Mouse (Mus musculus): Measurements from ENCODE around the gene Etv6. TPM values are rescaled to one million over a fixed set of nuclear protein-coding genes. Genes with fewer than 3 reads are reported as not detected.

Gene Etv6
- polyA plus RNA-seq, 1 experiment: 23.4 TPM

DNA sequence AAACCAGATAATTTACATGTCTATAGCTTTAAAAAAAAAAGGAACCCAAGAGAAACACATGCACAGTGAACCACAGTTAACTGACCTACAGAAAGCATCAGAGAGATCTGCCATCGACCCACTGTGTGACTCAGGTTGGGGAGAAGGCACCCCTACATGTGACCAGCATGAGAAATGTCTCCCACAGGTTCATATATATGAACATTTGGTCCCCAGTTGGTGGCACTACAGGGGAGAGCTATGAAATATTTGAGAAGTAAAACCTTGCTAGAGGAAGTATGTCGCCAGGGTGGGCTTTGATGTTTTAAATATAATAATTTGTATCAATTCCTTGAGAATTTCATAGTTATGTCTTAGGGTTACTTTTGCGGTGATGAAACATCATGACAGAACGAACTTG, 8.5 kb upstream of the Etv6 start:
- TF ChIP-seq CTCF (IDR thresholded peaks at IDR 0.05; ENCODE audit: low read depth, low read length) (no peak), POLR2A (IDR thresholded peaks at IDR 0.05; ENCODE audit: borderline replicate concordance, low read depth, low read length) (no peak)
- H3K4me1 ChIP-seq (ENCODE audit: control insufficient read depth, insufficient read depth, low read length): no peaks in the 10 kb centered on the region
- H3K27ac ChIP-seq (ENCODE audit: insufficient read depth, low read depth, low read length): no peak overlapping the region
- no peak overlapping the region for H3K4me3 ChIP-seq (ENCODE audit: insufficient read depth, low read length)

GRCm38 (mm10) chr6:134032451-134032850, 3.0 kb upstream of the Etv6 start:
- Histone ChIP-seq H3K27ac (ENCODE audit: insufficient read depth, low read depth, low read length) (no peak overlapping the region), H3K4me3 (ENCODE audit: insufficient read depth, low read length) (no peak overlapping the region), H3K4me1 (ENCODE audit: control insufficient read depth, insufficient read depth, low read length) (peaks cover 10% of the 10 kb centered on the region)
- TF ChIP-seq POLR2A (IDR thresholded peaks at IDR 0.05; ENCODE audit: borderline replicate concordance, low read depth, low read length) (no peak), CTCF (IDR thresholded peaks at IDR 0.05; ENCODE audit: low read depth, low read length) (no peak)

DNA sequence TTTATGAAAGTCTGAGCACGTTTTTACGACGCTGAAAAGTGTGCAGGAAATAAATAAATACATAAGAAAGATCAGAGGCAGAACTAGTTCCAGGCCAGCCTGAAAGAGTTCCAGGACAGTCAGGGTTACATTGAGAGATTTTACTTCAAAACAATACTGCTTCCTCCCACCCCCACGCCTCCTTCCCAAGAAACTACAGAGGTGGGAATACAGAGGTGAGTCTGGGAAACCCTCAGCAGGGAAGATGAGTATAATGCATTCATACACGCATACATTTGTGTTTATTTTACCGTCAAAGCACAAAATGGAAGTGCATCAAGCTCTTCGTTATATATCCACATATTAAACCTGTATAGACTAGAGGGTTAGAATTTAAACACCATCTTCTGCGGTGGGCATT, 1.1 kb upstream of the Etv6 start:
- H3K27ac ChIP-seq (ENCODE audit: insufficient read depth, low read depth, low read length): peak overlapping the region; percentile 97

GRCm38 (mm10) chr6:134034904-134035489, 503 bp upstream of the Etv6 start:
- Histone ChIP-seq H3K27ac (ENCODE audit: insufficient read depth, low read depth, low read length) (peak overlapping the region; percentile 97), H3K4me1 (ENCODE audit: control insufficient read depth, insufficient read depth, low read length) (peaks cover 17% of the 10 kb centered on the region)
- TF ChIP-seq CTCF (IDR thresholded peaks at IDR 0.05; ENCODE audit: low read depth, low read length): no peak
- TF ChIP-seq POLR2A (IDR thresholded peaks at IDR 0.05; ENCODE audit: borderline replicate concordance, low read depth, low read length): no peak

More for the DNA sequence above, 1.1 kb upstream of the Etv6 start:
- H3K4me1 ChIP-seq (ENCODE audit: control insufficient read depth, insufficient read depth, low read length): peaks cover 17% of the 10 kb centered on the region
- TF ChIP-seq POLR2A (IDR thresholded peaks at IDR 0.05; ENCODE audit: borderline replicate concordance, low read depth, low read length): no peak
- peak overlapping the region; percentile 94 for H3K4me3 ChIP-seq (ENCODE audit: insufficient read depth, low read length)

DNA sequence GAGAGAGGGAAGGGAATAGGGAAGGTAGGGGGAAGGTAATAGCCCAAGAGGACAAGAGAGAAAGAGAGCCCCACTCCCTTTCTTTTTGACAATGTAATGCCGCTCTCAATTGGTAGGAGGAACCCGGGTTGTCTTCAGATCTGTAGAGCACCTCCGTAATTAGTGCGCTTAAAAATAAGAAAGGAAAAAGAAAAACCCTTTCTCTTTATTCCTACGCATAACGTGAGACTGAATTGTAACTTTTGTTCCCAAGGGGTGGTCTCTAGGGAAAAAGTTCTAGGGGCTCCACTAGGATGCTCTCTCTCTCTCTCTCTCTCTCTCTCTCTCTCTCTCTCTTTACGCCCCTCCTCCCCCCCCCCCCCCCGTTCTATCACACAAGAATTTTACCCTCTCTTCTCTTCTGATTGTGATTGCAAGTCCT, 1.0 kb downstream of the Etv6 start:
- peak overlapping the region; percentile 94 for H3K4me3 ChIP-seq (ENCODE audit: insufficient read depth, low read length)
- H3K4me1 ChIP-seq (ENCODE audit: control insufficient read depth, insufficient read depth, low read length): peaks cover 31% of the 10 kb centered on the region
- TF ChIP-seq POLR2A (IDR thresholded peaks at IDR 0.05; ENCODE audit: borderline replicate concordance, low read depth, low read length) (no peak), CTCF (IDR thresholded peaks at IDR 0.05; ENCODE audit: low read depth, low read length) (no peak)
- H3K27ac ChIP-seq (ENCODE audit: insufficient read depth, low read depth, low read length): peak overlapping the region; percentile 97

More at GRCm38 (mm10) chr6:134034904-134035489, 503 bp upstream of the Etv6 start:
- H3K4me3 ChIP-seq (ENCODE audit: insufficient read depth, low read length): peak overlapping the region; percentile 94

DNA sequence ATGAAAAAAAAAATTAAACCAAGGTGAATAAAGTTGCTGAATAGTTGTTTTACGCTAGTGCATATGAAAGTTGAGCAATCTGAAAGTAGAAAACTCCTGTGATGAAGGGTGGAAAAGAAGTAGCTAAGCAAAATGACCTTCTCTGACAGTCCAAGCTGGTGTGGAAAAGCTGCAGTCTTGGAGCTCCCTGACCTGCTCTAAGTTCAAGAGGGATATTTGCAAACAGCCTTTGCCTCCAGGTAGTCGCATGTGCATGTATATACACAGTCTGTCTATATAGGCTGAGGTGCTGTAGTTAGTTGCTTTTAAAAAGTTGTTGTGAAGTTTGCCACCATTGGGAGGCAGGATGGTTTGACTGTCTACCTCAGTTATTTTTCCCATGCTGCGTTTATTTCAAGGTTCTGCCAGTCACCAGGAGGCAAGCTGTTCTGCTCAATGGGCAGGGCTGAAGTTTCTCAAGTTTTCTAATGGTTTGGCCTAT, 1.5 kb downstream of the Etv6 start:
- no peak for TF ChIP-seq CTCF (IDR thresholded peaks at IDR 0.05; ENCODE audit: low read depth, low read length)
- no peak overlapping the region; the same call in 1 of the 2 replicates for H3K27ac ChIP-seq (ENCODE audit: insufficient read depth, low read depth, low read length)

DNA sequence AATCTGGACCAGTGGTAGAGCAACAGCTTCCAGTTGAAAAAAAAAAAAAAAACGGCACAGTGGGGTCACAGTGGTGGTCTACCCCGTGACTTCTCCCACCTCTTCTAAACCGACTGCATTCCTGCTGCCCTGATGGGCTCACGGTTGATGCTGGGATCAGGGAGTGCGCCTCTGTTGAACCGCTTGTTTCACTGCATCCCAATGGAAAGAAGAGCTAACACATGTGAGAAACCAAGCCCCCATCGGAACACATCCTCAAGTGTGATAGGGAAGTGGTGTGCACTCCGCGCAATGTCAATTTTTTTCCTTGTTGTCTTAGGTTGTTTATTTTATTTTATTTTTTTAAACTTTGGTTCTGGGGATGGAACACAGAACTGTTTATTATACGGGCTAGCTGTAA, 2.5 kb downstream of the Etv6 start:
- H3K4me3 ChIP-seq (ENCODE audit: insufficient read depth, low read length): no peak overlapping the region
- H3K27ac ChIP-seq (ENCODE audit: insufficient read depth, low read depth, low read length): no peak overlapping the region
- H3K4me1 ChIP-seq (ENCODE audit: control insufficient read depth, insufficient read depth, low read length): peaks cover 43% of the 10 kb centered on the region

More for the DNA sequence above, 1.5 kb downstream of the Etv6 start:
- H3K4me3 ChIP-seq (ENCODE audit: insufficient read depth, low read length): peak overlapping the region; percentile 94
- H3K4me1 ChIP-seq (ENCODE audit: control insufficient read depth, insufficient read depth, low read length): peaks cover 36% of the 10 kb centered on the region

GRCm38 (mm10) chr6:134038881-134039280, 3.4 kb downstream of the Etv6 start:
- Histone ChIP-seq H3K4me3 (ENCODE audit: insufficient read depth, low read length) (no peak overlapping the region), H3K27ac (ENCODE audit: insufficient read depth, low read depth, low read length) (no peak overlapping the region), H3K4me1 (ENCODE audit: control insufficient read depth, insufficient read depth, low read length) (peaks cover 51% of the 10 kb centered on the region)
- TF ChIP-seq POLR2A (IDR thresholded peaks at IDR 0.05; ENCODE audit: borderline replicate concordance, low read depth, low read length) (no peak), CTCF (IDR thresholded peaks at IDR 0.05; ENCODE audit: low read depth, low read length) (no peak)

More for the DNA sequence above, 2.5 kb downstream of the Etv6 start:
- no peak for TF ChIP-seq POLR2A (IDR thresholded peaks at IDR 0.05; ENCODE audit: borderline replicate concordance, low read depth, low read length)
- TF ChIP-seq CTCF (IDR thresholded peaks at IDR 0.05; ENCODE audit: low read depth, low read length): no peak

GRCm38 (mm10) chr6:134039351-134039750, 3.9 kb downstream of the Etv6 start:
- TF ChIP-seq POLR2A (IDR thresholded peaks at IDR 0.05; ENCODE audit: borderline replicate concordance, low read depth, low read length) (no peak), CTCF (IDR thresholded peaks at IDR 0.05; ENCODE audit: low read depth, low read length) (no peak)
- peaks cover 52% of the 10 kb centered on the region for H3K4me1 ChIP-seq (ENCODE audit: control insufficient read depth, insufficient read depth, low read length)
- no peak overlapping the region for H3K4me3 ChIP-seq (ENCODE audit: insufficient read depth, low read length)
- H3K27ac ChIP-seq (ENCODE audit: insufficient read depth, low read depth, low read length): no peak overlapping the region

DNA sequence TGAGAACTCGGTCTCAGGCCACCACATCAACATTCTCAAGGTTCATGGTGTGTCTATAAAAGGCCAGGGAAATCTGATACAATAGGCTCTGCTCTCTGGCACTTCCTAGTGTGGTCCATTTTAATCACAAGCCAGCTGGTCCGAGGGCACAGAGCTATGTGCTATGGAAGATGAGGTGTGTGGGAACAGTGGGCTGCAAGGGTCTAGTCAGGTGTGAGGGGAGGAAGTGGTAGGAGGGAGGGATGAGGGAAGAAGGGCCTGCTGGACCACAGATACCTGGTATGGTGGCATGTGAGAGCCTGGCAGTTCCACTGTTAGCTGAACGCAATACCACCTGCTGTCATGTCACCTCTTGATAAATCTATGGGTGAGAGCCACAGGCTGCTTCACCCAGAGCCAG, 4.8 kb downstream of the Etv6 start:
- TF ChIP-seq CTCF (IDR thresholded peaks at IDR 0.05; ENCODE audit: low read depth, low read length): no peak
- no peak for TF ChIP-seq POLR2A (IDR thresholded peaks at IDR 0.05; ENCODE audit: borderline replicate concordance, low read depth, low read length)
- Histone ChIP-seq H3K4me1 (ENCODE audit: control insufficient read depth, insufficient read depth, low read length) (peaks cover 57% of the 10 kb centered on the region), H3K4me3 (ENCODE audit: insufficient read depth, low read length) (no peak overlapping the region), H3K27ac (ENCODE audit: insufficient read depth, low read depth, low read length) (no peak overlapping the region)
